Mouse (Mus musculus) liver, embryonic 14.5 days (tissue): ENCODE data around the gene Tbck. TPM values are rescaled to one million over a fixed set of nuclear protein-coding genes. Genes with fewer than 3 reads are reported as not detected.

Experiments used
- ATAC-seq: fragments of 200-750 bp; cut with Nextera tagmentation; 2 replicates; pipeline ENCODE4 v1.8.0; 2017; ENCODE audit warnings: moderate number of reproducible peaks, mild to moderate bottlenecking, moderate library complexity; ENCODE audit not compliant: insufficient read depth
- DNase-seq, 3 experiments: peaks; one replicate each; pipeline ENCODE4 v3.0.0-alpha.2; 2012 to 2013; ENCODE audit warnings: low read depth in 3 of 3, low spot score in 3 of 3
- H3K27ac ChIP-seq: fragments of 300-500 bp; sonication (generic); 2 replicates; pipeline ENCODE4 v1.5.1; 2014; ENCODE audit warnings: moderate library complexity, mild to moderate bottlenecking, control low read depth, inconsistent platforms
- H3K27me3 ChIP-seq: fragments of 300-500 bp; sonication (generic); 2 replicates; pipeline ENCODE4 v1.6.1; 2014; ENCODE audit warnings: mild to moderate bottlenecking, low read length, moderate library complexity; ENCODE audit not compliant: control insufficient read depth, insufficient read depth
- H3K36me3 ChIP-seq: fragments of 300-500 bp; sonication (generic); replicated peaks from 2 replicates; pipeline ENCODE4 v1.6.1; 2014; ENCODE audit warnings: low read depth; ENCODE audit not compliant: control insufficient read depth, insufficient read depth
- H3K4me1 ChIP-seq, 2 experiments: fragments of 200-500 bp in 1 of 2; fragments of 300-500 bp in 1 of 2; sonication (generic) in 1 of 2; replicated peaks; 2 replicates each; pipeline ENCODE4 v1.6.1; 2012 to 2014; ENCODE audit warnings: antibody characterized with exemption in 1 of 2, inconsistent platforms in 1 of 2, low read length in 1 of 2; ENCODE audit not compliant: control insufficient read depth in 2 of 2, insufficient read depth in 2 of 2
- H3K4me2 ChIP-seq: fragments of 300-500 bp; sonication (generic); 2 replicates; pipeline ENCODE4 v1.6.1; 2014; ENCODE audit warnings: low read depth, mild to moderate bottlenecking, control low read depth, moderate library complexity
- H3K4me3 ChIP-seq, 2 experiments: fragments of 200-500 bp in 1 of 2; fragments of 300-500 bp in 1 of 2; sonication (generic) in 1 of 2; 2 replicates each; pipeline ENCODE4 v1.5.1; 2012 to 2014; ENCODE audit warnings: low read depth in 2 of 2, low read length in 2 of 2, mild to moderate bottlenecking in 2 of 2, control low read depth in 1 of 2, inconsistent platforms in 1 of 2, moderate library complexity in 1 of 2; ENCODE audit not compliant: insufficient read depth in 1 of 2
- H3K9ac ChIP-seq: fragments of 300-500 bp; sonication (generic); replicated peaks from 2 replicates; pipeline ENCODE4 v1.6.1; 2014; ENCODE audit warnings: mild to moderate bottlenecking, control low read depth, moderate library complexity
- H3K9me3 ChIP-seq: fragments of 300-500 bp; sonication (generic); 2 replicates; pipeline ENCODE4 v1.6.1; 2016; ENCODE audit warnings: low read length, mixed read lengths; ENCODE audit not compliant: control insufficient read depth
- CTCF ChIP-seq: IDR thresholded peaks from 2 replicates; pipeline ENCODE4 v1.5.1; 2016; ENCODE audit warnings: antibody characterized with exemption, low read depth, control low read depth
- EP300 ChIP-seq: IDR thresholded peaks from 2 replicates; pipeline ENCODE4 v1.6.1; 2016; ENCODE audit warnings: antibody characterized with exemption, low read depth
- WGBS: fragments of 180-500 bp; shearing (Covaris S2); extraction: QIAGEN DNeasy Blood & Tissue Kit; methylation state at CpG from one replicate; pipeline ENCODE4 v1.1.7; 2014; ENCODE audit not compliant: insufficient replicate concordance; 5-methylcytosine and 5-hydroxymethylcytosine counted together
- polyA plus RNA-seq, 2 experiments: library from polyadenylated mRNA; depleted of rRNA in 1 of 2; stranded (reverse) in 1 of 2; unstranded in 1 of 2; fragments of >200 nt; fragmentation: Nextera tagmentation in 1 of 2; extraction: Ambion mirVana in 1 of 2; gene quantifications; 2 replicates each; pipeline versions ENCODE4 v1.2.1 to v1.2.3; 2012 to 2014

Tbck gene
- polyA plus RNA-seq, 2 experiments, result 0.92 to 2.3 TPM

GRCm38 (mm10) chr3:132684231-132684928 lies 436 bp downstream of the Tbck start, which contains the start of gene Aimp1:
Gene Aimp1 (minus strand): TSS chr3:132684370.
- no peak for DNase-seq

GRCm38 (mm10) chr3:132701368-132701767 lies 17.4 kb downstream of the Tbck start:
- no peak for DNase-seq

More at GRCm38 (mm10) chr3:132684231-132684928, 436 bp downstream of the Tbck start, which contains the start of gene Aimp1:
- H3K27ac ChIP-seq, result peak within 1 kb of the TSS; percentile 78
- peaks cover 4 to 8% of the 10 kb centered on the region in 2 experiments for H3K4me1 ChIP-seq
- no peaks in the 10 kb centered on the region for H3K36me3 ChIP-seq
- peak within 1 kb of the TSS; percentile 90 to 93 for H3K4me3 ChIP-seq
- TF ChIP-seq CTCF (no peak), EP300 (no peak)
- 2% methylated on average over 27 of the region's 27 CpGs for WGBS
- ATAC-seq, result no peak
- H3K4me2 ChIP-seq, result peak within 1 kb of the TSS; percentile 79
- H3K27me3 ChIP-seq, result no peaks in the 10 kb centered on the region
- no peaks in the 10 kb centered on the region for H3K9me3 ChIP-seq
- peak within 1 kb of the TSS; percentile 94 for H3K9ac ChIP-seq

DNA sequence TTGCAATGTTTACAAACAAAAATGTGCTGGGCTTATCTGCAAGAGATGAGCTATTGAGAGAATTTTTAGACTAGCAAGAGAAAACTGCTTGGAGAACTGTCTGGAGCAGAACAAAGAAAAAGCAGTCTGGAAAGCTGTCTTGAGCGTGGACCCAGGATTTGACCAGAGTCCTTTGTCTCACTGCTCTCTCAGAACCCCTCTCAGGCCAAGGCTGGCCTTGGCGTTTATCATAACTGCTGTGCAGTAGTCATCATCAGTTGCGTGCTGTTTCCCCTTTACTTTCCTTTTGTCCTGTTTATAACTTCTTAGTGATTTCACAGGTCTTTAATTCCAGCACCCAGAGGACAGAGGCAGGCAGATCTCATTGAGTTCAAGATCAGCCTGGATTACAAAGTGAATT lies 20.3 kb downstream of the Tbck start:
- H3K9me3 ChIP-seq, result no peaks in the 10 kb centered on the region
- no peaks in the 10 kb centered on the region for H3K4me1 ChIP-seq
- H3K4me3 ChIP-seq, result no peak overlapping the region
- DNase-seq, result no peak
- H3K4me2 ChIP-seq, result no peak overlapping the region
- no peaks in the 10 kb centered on the region for H3K27me3 ChIP-seq
- H3K9ac ChIP-seq, result no peak overlapping the region
- H3K27ac ChIP-seq, result no peak overlapping the region
- 73% methylated on average over 3 of the region's 3 CpGs for WGBS
- no peak for TF ChIP-seq EP300
- TF ChIP-seq CTCF, result no peak
- no peaks in the 10 kb centered on the region for H3K36me3 ChIP-seq
- no peak for ATAC-seq

More at GRCm38 (mm10) chr3:132701368-132701767, 17.4 kb downstream of the Tbck start:
- Histone ChIP-seq H3K4me1 (no peaks in the 10 kb centered on the region), H3K9me3 (no peaks in the 10 kb centered on the region), H3K9ac (no peak overlapping the region), H3K27me3 (no peaks in the 10 kb centered on the region), H3K4me3 (no peak overlapping the region), H3K27ac (no peak overlapping the region), H3K4me2 (no peak overlapping the region), H3K36me3 (no peaks in the 10 kb centered on the region)
- WGBS, result 58% methylated on average over 3 of the region's 3 CpGs
- TF ChIP-seq CTCF (peak; percentile 52), EP300 (no peak)
- ATAC-seq, result no peak

DNA sequence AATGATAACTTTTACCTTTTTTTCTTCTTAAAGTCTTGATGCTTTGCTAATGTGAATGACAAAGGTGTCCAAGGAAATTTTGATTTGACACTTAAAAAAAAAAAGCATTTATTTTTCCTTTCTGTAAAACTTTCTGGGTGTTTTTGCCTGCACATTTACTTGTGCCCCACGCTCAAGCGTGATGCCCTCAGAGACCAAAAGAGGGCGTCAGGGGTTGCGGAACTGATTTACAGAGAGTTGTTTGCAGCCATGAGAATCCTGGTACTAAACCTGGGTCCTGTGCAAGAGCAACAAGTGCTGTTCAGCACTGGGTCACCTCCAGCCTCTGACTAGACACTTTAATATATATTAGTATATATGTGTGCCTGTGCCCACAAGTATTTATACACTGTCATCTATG lies 23.0 kb downstream of the Tbck start:
- Histone ChIP-seq H3K4me2 (no peak overlapping the region), H3K4me3 (no peak overlapping the region), H3K9ac (no peak overlapping the region), H3K27ac (no peak overlapping the region), H3K9me3 (no peaks in the 10 kb centered on the region), H3K4me1 (no peaks in the 10 kb centered on the region), H3K27me3 (no peaks in the 10 kb centered on the region), H3K36me3 (no peaks in the 10 kb centered on the region)
- 0 out of 2 replicates have a peak, but pooled peaks have one; percentile 18 for TF ChIP-seq CTCF
- TF ChIP-seq EP300, result no peak
- ATAC-seq (no peak), DNase-seq (no peak)
- WGBS, result 76% methylated on average over 4 of the region's 4 CpGs

DNA sequence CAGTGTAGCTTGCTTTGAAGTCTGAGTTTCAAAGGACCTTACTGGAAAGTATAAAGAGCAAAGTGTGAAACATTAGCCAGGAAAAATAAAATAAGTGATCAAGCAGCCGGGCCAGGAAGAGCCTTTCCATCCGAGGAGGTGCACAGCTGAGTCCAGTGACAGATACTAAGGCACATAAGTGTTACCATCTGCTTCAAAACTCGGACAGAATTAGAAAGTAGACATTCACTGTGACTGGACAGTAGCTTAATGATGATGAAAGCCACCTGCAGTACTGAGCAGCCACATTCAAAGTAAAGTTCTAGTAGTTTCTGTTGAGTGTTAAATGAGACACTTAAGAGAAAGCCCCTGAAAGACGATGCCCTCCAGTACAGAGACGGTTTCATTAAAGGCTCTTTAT lies 30.0 kb downstream of the Tbck start:
- H3K4me2 ChIP-seq, result no peak overlapping the region
- no peaks in the 10 kb centered on the region for H3K4me1 ChIP-seq
- no peaks in the 10 kb centered on the region for H3K36me3 ChIP-seq
- TF ChIP-seq CTCF (no peak), EP300 (no peak)
- 75% methylated on average over 5 of the region's 5 CpGs for WGBS
- H3K27ac ChIP-seq, result no peak overlapping the region
- ATAC-seq, result no peak
- H3K4me3 ChIP-seq, result no peak overlapping the region
- no peaks in the 10 kb centered on the region for H3K27me3 ChIP-seq
- no peak overlapping the region for H3K9ac ChIP-seq
- DNase-seq, result no peak
- no peaks in the 10 kb centered on the region for H3K9me3 ChIP-seq
